Mouse (Mus musculus) CH12.LX (cell line): ENCODE measurements around the gene Gm45837. TPM values are rescaled to one million over a fixed set of nuclear protein-coding genes. Genes with fewer than 3 reads are reported as not detected.

ENCODE experiments used
- DNase-seq: peaks from one replicate; pipeline ENCODE4 v3.0.0-alpha.2; 2013; ENCODE audit errors: extremely low read depth
- H3K27ac ChIP-seq: 2 replicates; pipeline ENCODE4 v1.5.1; 2012; ENCODE audit warnings: low read depth, mild to moderate bottlenecking, control low read depth, moderate library complexity; ENCODE audit not compliant: insufficient read depth
- H3K27me3 ChIP-seq: replicated peaks from 2 replicates; pipeline ENCODE3; 2012; ENCODE audit warnings: inconsistent platforms
- H3K36me3 ChIP-seq, 2 experiments: replicated peaks in 1 of 2; 2 replicates each; pipeline versions ENCODE3 to v1.6.1; 2012; ENCODE audit warnings: inconsistent platforms in 1 of 2, low read length in 1 of 2, mild to moderate bottlenecking in 1 of 2, mixed read lengths in 1 of 2, moderate library complexity in 1 of 2; ENCODE audit not compliant: control insufficient read depth in 1 of 2, insufficient read depth in 1 of 2
- H3K4me1 ChIP-seq, 2 experiments: 2 replicates each; pipeline ENCODE4 v1.6.1; 2012; ENCODE audit warnings: inconsistent platforms in 1 of 2, moderate library complexity in 1 of 2; ENCODE audit not compliant: insufficient read depth in 2 of 2, control insufficient read depth in 1 of 2
- H3K4me2 ChIP-seq: 2 replicates; pipeline ENCODE4 v1.6.1; 2012; ENCODE audit warnings: low read depth, mild to moderate bottlenecking, control low read depth; ENCODE audit not compliant: poor library complexity, insufficient read depth, severe bottlenecking
- H3K4me3 ChIP-seq, 3 experiments: fragments of 150-350 bp in 1 of 3; sonication (generic) in 1 of 3; replicated peaks in 1 of 3; 2 replicates each; pipeline versions ENCODE3 to v1.5.1; 2011 to 2012; ENCODE audit warnings: low read depth in 2 of 3, low read length in 2 of 3, mild to moderate bottlenecking in 2 of 3, moderate library complexity in 2 of 3, control low read depth in 1 of 3, improper control_type of control experiment in 1 of 3, inconsistent platforms in 1 of 3, mixed read lengths in 1 of 3; ENCODE audit not compliant: poor library complexity in 1 of 3
- H3K79me2 ChIP-seq: replicated peaks from 2 replicates; pipeline ENCODE4 v1.6.1; 2012; ENCODE audit warnings: mild to moderate bottlenecking, moderate library complexity; ENCODE audit not compliant: control insufficient read depth, poor library complexity, insufficient read depth, severe bottlenecking; ENCODE audit errors: extremely low read depth
- H3K9ac ChIP-seq: 2 replicates; pipeline ENCODE4 v1.6.1; 2012; ENCODE audit warnings: low read depth, mild to moderate bottlenecking, control low read depth, moderate library complexity; ENCODE audit not compliant: insufficient read depth
- H3K9me3 ChIP-seq: replicated peaks from 2 replicates; pipeline ENCODE3; 2012; ENCODE audit warnings: low read length, inconsistent platforms, mixed read lengths
- BHLHE40 ChIP-seq: IDR thresholded peaks from 2 replicates; pipeline ENCODE4 v1.6.1; 2011; ENCODE audit warnings: mild to moderate bottlenecking, low read depth, low read length, improper control_type of control experiment
- CHD1 ChIP-seq: IDR thresholded peaks from 2 replicates; pipeline ENCODE4 v1.6.1; 2012; ENCODE audit warnings: low read depth, low read length, improper control_type of control experiment, inconsistent platforms
- CTCF ChIP-seq, 2 experiments: IDR thresholded peaks in 1 of 2; conservative IDR thresholded peaks in 1 of 2; 2 replicates each; pipeline ENCODE4 v1.5.1; 2011 to 2012; ENCODE audit warnings: low read depth in 2 of 2, low read length in 2 of 2, improper control_type of control experiment in 1 of 2, inconsistent platforms in 1 of 2, mild to moderate bottlenecking in 1 of 2, moderate library complexity in 1 of 2
- E2F4 ChIP-seq: IDR thresholded peaks from 2 replicates; pipeline ENCODE4 v1.6.1; 2011; ENCODE audit warnings: low read depth, low read length, improper control_type of control experiment; ENCODE audit not compliant: insufficient replicate concordance
- ELF1 ChIP-seq: IDR thresholded peaks from 2 replicates; pipeline ENCODE4 v1.6.1; 2014; ENCODE audit warnings: low read depth, mild to moderate bottlenecking, inconsistent platforms, low read length, improper control_type of control experiment
- ETS1 ChIP-seq: conservative IDR thresholded peaks from 2 replicates; pipeline ENCODE4 v1.6.1; 2012; ENCODE audit warnings: low read depth, mild to moderate bottlenecking, inconsistent platforms, low read length, improper control_type of control experiment, moderate library complexity
- GABPA ChIP-seq: IDR thresholded peaks from 2 replicates; pipeline ENCODE4 v1.6.1; 2012; ENCODE audit warnings: low read depth, low read length, improper control_type of control experiment, inconsistent platforms; ENCODE audit not compliant: insufficient replicate concordance
- HCFC1 ChIP-seq: IDR thresholded peaks from 2 replicates; pipeline ENCODE4 v1.6.1; 2012; ENCODE audit warnings: low read depth, mild to moderate bottlenecking, inconsistent platforms, low read length, improper control_type of control experiment
- JUN ChIP-seq: IDR thresholded peaks from 2 replicates; pipeline ENCODE4 v1.6.1; 2011; ENCODE audit warnings: low read depth, mild to moderate bottlenecking, low read length, improper control_type of control experiment, moderate library complexity; ENCODE audit not compliant: insufficient read depth
- KAT2A ChIP-seq: IDR thresholded peaks from 2 replicates; pipeline ENCODE4 v1.6.1; 2012; ENCODE audit warnings: low read length, improper control_type of control experiment, inconsistent platforms; ENCODE audit not compliant: insufficient replicate concordance
- MAFK ChIP-seq: IDR thresholded peaks from 2 replicates; pipeline ENCODE4 v1.6.1; 2011; ENCODE audit warnings: low read length, improper control_type of control experiment; ENCODE audit not compliant: insufficient replicate concordance
- MAX ChIP-seq: IDR thresholded peaks from 2 replicates; pipeline ENCODE4 v1.6.1; 2011; ENCODE audit warnings: low read length, improper control_type of control experiment
- MAZ ChIP-seq: IDR thresholded peaks from 2 replicates; pipeline ENCODE4 v1.6.1; 2012; ENCODE audit warnings: low read depth, mild to moderate bottlenecking, inconsistent platforms, low read length, improper control_type of control experiment, moderate library complexity
- MXI1 ChIP-seq: IDR thresholded peaks from 2 replicates; pipeline ENCODE4 v1.6.1; 2011; ENCODE audit warnings: mild to moderate bottlenecking, low read depth, low read length, improper control_type of control experiment
- MYC ChIP-seq: IDR thresholded peaks from 2 replicates; pipeline ENCODE4 v1.6.1; 2011; ENCODE audit warnings: low read depth, mild to moderate bottlenecking, improper control_type of control experiment, low read length
- NELFE ChIP-seq: IDR thresholded peaks from 2 replicates; pipeline ENCODE4 v1.6.1; 2011; ENCODE audit warnings: low read depth, low read length, improper control_type of control experiment
- NRF1 ChIP-seq: IDR thresholded peaks from 2 replicates; pipeline ENCODE4 v1.6.1; 2014; ENCODE audit warnings: low read depth, mild to moderate bottlenecking, inconsistent platforms, low read length, improper control_type of control experiment, moderate library complexity
- PAX5 ChIP-seq: IDR thresholded peaks from 2 replicates; pipeline ENCODE4 v1.6.1; 2012; ENCODE audit warnings: low read length, inconsistent platforms, mixed read lengths
- POLR2A ChIP-seq: IDR thresholded peaks from 2 replicates; pipeline ENCODE4 v1.6.1; 2011; ENCODE audit warnings: low read depth, mild to moderate bottlenecking, improper control_type of control experiment, low read length
- RAD21 ChIP-seq: IDR thresholded peaks from 2 replicates; pipeline ENCODE4 v1.6.1; 2011; ENCODE audit warnings: low read depth, mild to moderate bottlenecking, low read length, improper control_type of control experiment, moderate library complexity
- RCOR1 ChIP-seq: conservative IDR thresholded peaks from 2 replicates; pipeline ENCODE4 v1.6.1; 2012; ENCODE audit warnings: low read depth, mild to moderate bottlenecking, inconsistent platforms, low read length, improper control_type of control experiment
- SIN3A ChIP-seq: IDR thresholded peaks from 2 replicates; pipeline ENCODE4 v1.6.1; 2012; ENCODE audit warnings: low read length, improper control_type of control experiment, inconsistent platforms
- TBP ChIP-seq: conservative IDR thresholded peaks from 2 replicates; pipeline ENCODE4 v1.6.1; 2011; ENCODE audit warnings: low read depth, low read length, improper control_type of control experiment
- TCF12 ChIP-seq: IDR thresholded peaks from 2 replicates; pipeline ENCODE4 v1.6.1; 2014; ENCODE audit warnings: low read depth, mild to moderate bottlenecking, inconsistent platforms, low read length, improper control_type of control experiment
- USF1 ChIP-seq: IDR thresholded peaks from 2 replicates; pipeline ENCODE4 v1.6.1; 2014; ENCODE audit warnings: low read depth, mild to moderate bottlenecking, inconsistent platforms, low read length, improper control_type of control experiment
- USF2 ChIP-seq: conservative IDR thresholded peaks from 2 replicates; pipeline ENCODE4 v1.6.1; 2011; ENCODE audit warnings: low read depth, low read length, improper control_type of control experiment
- ZC3H11A ChIP-seq: IDR thresholded peaks from 2 replicates; pipeline ENCODE4 v1.6.1; 2012; ENCODE audit warnings: low read depth, mild to moderate bottlenecking, inconsistent platforms, low read length, improper control_type of control experiment
- ZMIZ1 ChIP-seq: IDR thresholded peaks from 2 replicates; pipeline ENCODE4 v1.6.1; 2012; ENCODE audit warnings: low read depth, mild to moderate bottlenecking, inconsistent platforms, low read length, improper control_type of control experiment
- dilution Hi-C: fragments of 300-500 bp; cut with MboI; formaldehyde crosslinking; loops from 2 replicates; pipeline ENCODE4 v1.14.3; 2020; ENCODE audit warnings: low sequenced_read_pairs; ENCODE audit not compliant: extremely low pct_unique_long_range_greater_than_20kb, extremely low pct_ligation_motif_present
- in situ Hi-C: fragments of 300-500 bp; cut with MboI; formaldehyde crosslinking; loops from 3 replicates; pipeline ENCODE4 v1.14.3; 2019; ENCODE audit warnings: low sequenced_read_pairs, low pct_ligation_motif_present, low pct_unique_long_range_greater_than_20kb, mixed read lengths
- polyA plus RNA-seq: library from polyadenylated mRNA; unstranded; fragments of >175 nt; gene quantifications from 2 replicates; pipeline ENCODE4 v1.2.1, GENCODE M21; 2012; ENCODE audit warnings: low read depth; ENCODE audit not compliant: insufficient read length
- total RNA-seq, 2 experiments: library from RNA; depleted of rRNA; stranded (reverse); fragments of 300-350 nt in 1 of 2; fragments of >200 nt in 1 of 2; gene quantifications; 2 replicates each; pipeline ENCODE4 v1.2.3; 2012 to 2014

The Gm45837 gene
- total and polyA plus RNA-seq, 3 experiments = 0.04 to 0.84 TPM; not detected in 1

GRCm38 (mm10) chr7:101541734-101542133 is 131.0 kb downstream of the Gm45837 start:
- H3K36me3 ChIP-seq = no peaks in the 10 kb centered on the region
- H3K4me1 ChIP-seq = peaks cover 0 to 10% of the 10 kb centered on the region in 2 experiments; a peak in 2 of 4 replicates
- dilution Hi-C loops = no loop called here
- in situ Hi-C loops = no loop called here
- TF ChIP-seq HCFC1 = no peak
- TF ChIP-seq MAZ = no peak
- TF ChIP-seq JUN = no peak
- TF ChIP-seq E2F4 = no peak
- no peak for TF ChIP-seq NRF1
- TF ChIP-seq CTCF (conservative IDR thresholded peaks at IDR 0.05 in 1 of 2, IDR thresholded peaks at IDR 0.05 in 1 of 2; ENCODE audit: low read depth in 2 of 2, low read length in 2 of 2) = no peak
- no peak for TF ChIP-seq RAD21
- no peak for TF ChIP-seq MYC
- no peak for TF ChIP-seq KAT2A
- TF ChIP-seq NELFE = no peak
- no peak for TF ChIP-seq GABPA
- no peak for TF ChIP-seq USF2
- TF ChIP-seq RCOR1 = no peak
- TF ChIP-seq MXI1 = no peak
- no peak for TF ChIP-seq MAFK
- peaks cover 47% of the 10 kb centered on the region for H3K27me3 ChIP-seq
- no peak overlapping the region for H3K4me3 ChIP-seq
- no peak overlapping the region for H3K4me2 ChIP-seq
- no peak for DNase-seq
- H3K27ac ChIP-seq = no peak overlapping the region
- H3K79me2 ChIP-seq = no peaks in the 10 kb centered on the region
- no peaks in the 10 kb centered on the region for H3K9me3 ChIP-seq
- H3K9ac ChIP-seq = no peak overlapping the region

DNA sequence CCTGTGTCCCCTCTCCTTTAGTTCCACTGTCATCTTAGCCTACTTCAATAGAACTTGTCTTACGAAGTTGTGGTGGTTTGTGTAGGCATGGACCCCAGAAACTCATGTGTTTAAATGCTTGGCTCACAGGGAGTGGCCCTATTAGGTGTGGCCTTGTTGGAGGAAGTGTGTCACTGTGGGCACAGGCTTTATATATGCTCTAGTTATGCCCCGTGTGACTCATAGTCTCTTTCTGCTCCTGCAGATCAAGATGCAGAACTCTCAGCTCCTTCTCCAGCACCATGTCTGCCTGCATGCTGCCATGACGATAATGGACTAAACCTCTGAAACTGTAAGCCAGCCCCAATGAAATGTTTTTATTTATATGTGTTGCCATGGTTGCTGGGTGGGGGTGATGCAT is 137.0 kb downstream of the Gm45837 start:
- no peak overlapping the region for H3K4me3 ChIP-seq
- dilution Hi-C loops = no loop called here
- H3K9ac ChIP-seq = no peak overlapping the region
- H3K27me3 ChIP-seq = peaks cover 30% of the 10 kb centered on the region
- H3K27ac ChIP-seq = no peak overlapping the region
- DNase-seq = no peak
- no peaks in the 10 kb centered on the region for H3K79me2 ChIP-seq
- H3K4me2 ChIP-seq = no peak overlapping the region
- no peak for TF ChIP-seq ZC3H11A
- no peak for TF ChIP-seq ELF1
- TF ChIP-seq PAX5 = no peak
- no peak for TF ChIP-seq GABPA
- no peak for TF ChIP-seq USF1
- no peak for TF ChIP-seq TBP
- TF ChIP-seq MYC = no peak
- TF ChIP-seq HCFC1 = no peak
- no peak for TF ChIP-seq CHD1
- TF ChIP-seq TCF12 = no peak
- no peak for TF ChIP-seq JUN
- no peak for TF ChIP-seq ETS1
- TF ChIP-seq E2F4 = no peak
- TF ChIP-seq SIN3A = no peak
- TF ChIP-seq BHLHE40 = no peak
- TF ChIP-seq ZMIZ1 = no peak
- no peak for TF ChIP-seq CTCF (conservative IDR thresholded peaks at IDR 0.05 in 1 of 2, IDR thresholded peaks at IDR 0.05 in 1 of 2; ENCODE audit: low read depth in 2 of 2, low read length in 2 of 2)
- no peak for TF ChIP-seq POLR2A
- TF ChIP-seq MAX = no peak
- no peak for TF ChIP-seq RAD21
- H3K9me3 ChIP-seq = no peaks in the 10 kb centered on the region
- in situ Hi-C loops = no loop called here
- H3K4me1 ChIP-seq = peaks cover 0 to 9% of the 10 kb centered on the region in 2 experiments; a peak in 2 of 4 replicates
- H3K36me3 ChIP-seq = no peaks in the 10 kb centered on the region
